Mouse (Mus musculus) neural tube, embryonic 13.5 days (tissue): ENCODE measurements at regions not wholly inside any gene's neighbourhood (a gene's known extent, or its start where the extent isn't known, plus 50 kb on each side); places are given as distances from the start of the nearest gene placed in this dataset.

Experiments
- ATAC-seq: fragments of 200-750 bp; cut with Nextera tagmentation; 2 replicates; pipeline ENCODE4 v1.8.0; 2017; ENCODE audit warnings: low read depth, mild to moderate bottlenecking, moderate TSS enrichment, moderate library complexity
- H3K27ac ChIP-seq: fragments of 300-500 bp; sonication (generic); replicated peaks from 2 replicates; pipeline ENCODE4 v1.5.1; 2015; ENCODE audit warnings: moderate library complexity, mild to moderate bottlenecking, inconsistent platforms
- H3K27me3 ChIP-seq: fragments of 300-500 bp; sonication (generic); 2 replicates; pipeline ENCODE4 v1.6.1; 2015; ENCODE audit warnings: mild to moderate bottlenecking, inconsistent platforms
- H3K36me3 ChIP-seq: fragments of 300-500 bp; sonication (generic); 2 replicates; pipeline ENCODE4 v1.6.1; 2015; ENCODE audit warnings: mild to moderate bottlenecking, inconsistent platforms
- H3K4me1 ChIP-seq: fragments of 300-500 bp; sonication (generic); replicated peaks from 2 replicates; pipeline ENCODE4 v1.6.1; 2015; ENCODE audit warnings: inconsistent platforms
- H3K4me2 ChIP-seq: fragments of 300-500 bp; sonication (generic); 2 replicates; pipeline ENCODE4 v1.6.1; 2015; ENCODE audit warnings: inconsistent platforms, mild to moderate bottlenecking, moderate library complexity
- H3K4me3 ChIP-seq: fragments of 300-500 bp; sonication (generic); 2 replicates; pipeline ENCODE4 v1.5.1; 2015; ENCODE audit warnings: mild to moderate bottlenecking, inconsistent platforms
- H3K9ac ChIP-seq: fragments of 300-500 bp; sonication (generic); 2 replicates; pipeline ENCODE4 v1.6.1; 2015; ENCODE audit warnings: moderate library complexity, mild to moderate bottlenecking, inconsistent platforms
- H3K9me3 ChIP-seq: fragments of 300-500 bp; sonication (generic); 2 replicates; pipeline ENCODE4 v1.6.1; 2016; ENCODE audit warnings: inconsistent platforms
- WGBS: fragments of 180-500 bp; shearing (Covaris S2); methylation state at CpG from one replicate; pipeline ENCODE4 v1.1.7; 2015; 5-methylcytosine and 5-hydroxymethylcytosine counted together

- Histone ChIP-seq H3K4me2 (no peak overlapping the region), H3K27me3 (no peaks in the 10 kb centered on the region), H3K27ac (no peak overlapping the region), H3K4me1 (no peaks in the 10 kb centered on the region), H3K9ac (no peak overlapping the region), H3K36me3 (no peaks in the 10 kb centered on the region), H3K4me3 (no peak overlapping the region), H3K9me3 (no peaks in the 10 kb centered on the region)
- ATAC-seq: no peak
- WGBS: 87% methylated on average over 5 of the region's 5 CpGs
These were observed 73.6 kb downstream of the Sdc1 start for GRCm38 (mm10) chr12:8844748-8845147.

- Histone ChIP-seq H3K4me2 (no peak overlapping the region), H3K9me3 (no peaks in the 10 kb centered on the region), H3K27me3 (no peaks in the 10 kb centered on the region), H3K27ac (no peak overlapping the region), H3K9ac (no peak overlapping the region), H3K36me3 (no peaks in the 10 kb centered on the region), H3K4me3 (no peak overlapping the region), H3K4me1 (no peaks in the 10 kb centered on the region)
- 90% methylated on average over 8 of the region's 8 CpGs for WGBS
- ATAC-seq: no peak
These were observed 74.3 kb downstream of the Sdc1 start for GRCm38 (mm10) chr12:8845443-8845842.

- 51% methylated on average over 16 of the region's 16 CpGs for WGBS
- no peaks in the 10 kb centered on the region for H3K9me3 ChIP-seq
These were observed 74.8 kb upstream of the Laptm4a start for GRCm38 (mm10) chr12:8846425-8847226.

GRCm38 (mm10) chr12:8847227-8847857 lies 74.1 kb upstream of the Laptm4a start:
- Histone ChIP-seq H3K36me3 (no peaks in the 10 kb centered on the region), H3K4me3 (no peak overlapping the region), H3K27me3 (no peaks in the 10 kb centered on the region), H3K4me1 (no peaks in the 10 kb centered on the region), H3K27ac (no peak overlapping the region), H3K9me3 (no peaks in the 10 kb centered on the region), H3K9ac (no peak overlapping the region), H3K4me2 (no peak overlapping the region)
- no peak for ATAC-seq
- 77% methylated on average over 10 of the region's 10 CpGs for WGBS

More at GRCm38 (mm10) chr12:8846425-8847226, 74.8 kb upstream of the Laptm4a start:
- no peak overlapping the region for H3K4me3 ChIP-seq
- ATAC-seq: no peak
- no peaks in the 10 kb centered on the region for H3K4me1 ChIP-seq
- no peaks in the 10 kb centered on the region for H3K27me3 ChIP-seq
- no peak overlapping the region for H3K9ac ChIP-seq
- no peak overlapping the region for H3K27ac ChIP-seq
- H3K4me2 ChIP-seq: no peak overlapping the region
- no peaks in the 10 kb centered on the region for H3K36me3 ChIP-seq

GRCm38 (mm10) chr12:8847858-8848383 lies 73.5 kb upstream of the Laptm4a start:
- H3K9ac ChIP-seq: no peak overlapping the region
- 91% methylated on average over 8 of the region's 8 CpGs for WGBS

GRCm38 (mm10) chr12:8853858-8854257 lies 67.6 kb upstream of the Laptm4a start:
- Histone ChIP-seq H3K9me3 (no peaks in the 10 kb centered on the region), H3K9ac (no peak overlapping the region), H3K27me3 (no peaks in the 10 kb centered on the region), H3K4me3 (no peak overlapping the region), H3K4me1 (peaks cover 8% of the 10 kb centered on the region), H3K27ac (no peak overlapping the region), H3K4me2 (no peak overlapping the region), H3K36me3 (no peaks in the 10 kb centered on the region)
- WGBS: 88% methylated on average over 4 of the region's 4 CpGs
- ATAC-seq: no peak

More at GRCm38 (mm10) chr12:8847858-8848383, 73.5 kb upstream of the Laptm4a start:
- Histone ChIP-seq H3K4me3 (no peak overlapping the region), H3K4me1 (no peaks in the 10 kb centered on the region), H3K4me2 (no peak overlapping the region), H3K9me3 (no peaks in the 10 kb centered on the region), H3K27me3 (no peaks in the 10 kb centered on the region), H3K36me3 (no peaks in the 10 kb centered on the region), H3K27ac (no peak overlapping the region)
- ATAC-seq: no peak

- no peak overlapping the region for H3K27ac ChIP-seq
- H3K4me2 ChIP-seq: no peak overlapping the region
- H3K36me3 ChIP-seq: no peaks in the 10 kb centered on the region
- H3K9me3 ChIP-seq: no peaks in the 10 kb centered on the region
- no peaks in the 10 kb centered on the region for H3K27me3 ChIP-seq
- H3K9ac ChIP-seq: no peak overlapping the region
- peaks cover 13% of the 10 kb centered on the region for H3K4me1 ChIP-seq
- no peak for ATAC-seq
- WGBS: 77% methylated on average over 4 of the region's 4 CpGs
- no peak overlapping the region for H3K4me3 ChIP-seq
These were observed 67.1 kb upstream of the Laptm4a start for GRCm38 (mm10) chr12:8854401-8854800.

- Histone ChIP-seq H3K4me1 (peaks cover 14% of the 10 kb centered on the region), H3K9me3 (no peaks in the 10 kb centered on the region), H3K27me3 (no peaks in the 10 kb centered on the region), H3K4me2 (no peak overlapping the region), H3K36me3 (no peaks in the 10 kb centered on the region), H3K27ac (no peak overlapping the region), H3K9ac (no peak overlapping the region), H3K4me3 (no peak overlapping the region)
- 67% methylated on average over 5 of the region's 5 CpGs for WGBS
- no peak for ATAC-seq
These were observed 66.3 kb upstream of the Laptm4a start for GRCm38 (mm10) chr12:8855119-8855518.

- H3K4me1 ChIP-seq: peaks cover 14% of the 10 kb centered on the region
- no peaks in the 10 kb centered on the region for H3K9me3 ChIP-seq
- no peaks in the 10 kb centered on the region for H3K27me3 ChIP-seq
- H3K27ac ChIP-seq: no peak overlapping the region
- no peak overlapping the region for H3K4me2 ChIP-seq
- no peaks in the 10 kb centered on the region for H3K36me3 ChIP-seq
- H3K4me3 ChIP-seq: no peak overlapping the region
- no peak for ATAC-seq
- WGBS: 43% methylated on average over 1 of the region's 1 CpGs
- no peak overlapping the region for H3K9ac ChIP-seq
These were observed 65.4 kb upstream of the Laptm4a start for GRCm38 (mm10) chr12:8856051-8856543.

GRCm38 (mm10) chr12:8857308-8857707 lies 64.2 kb upstream of the Laptm4a start:
- Histone ChIP-seq H3K4me1 (peaks cover 14% of the 10 kb centered on the region), H3K27ac (no peak overlapping the region), H3K36me3 (no peaks in the 10 kb centered on the region), H3K9ac (no peak overlapping the region), H3K4me3 (no peak overlapping the region), H3K9me3 (no peaks in the 10 kb centered on the region), H3K27me3 (no peaks in the 10 kb centered on the region), H3K4me2 (no peak overlapping the region)
- 51% methylated on average over 8 of the region's 8 CpGs for WGBS
- ATAC-seq: no peak

- Histone ChIP-seq H3K4me3 (no peak overlapping the region), H3K9me3 (no peaks in the 10 kb centered on the region), H3K4me2 (no peak overlapping the region), H3K27me3 (no peaks in the 10 kb centered on the region), H3K27ac (no peak overlapping the region), H3K9ac (no peak overlapping the region), H3K4me1 (peaks cover 14% of the 10 kb centered on the region), H3K36me3 (no peaks in the 10 kb centered on the region)
- ATAC-seq: peak; percentile 6; the same call in 1 of the 2 replicates
- WGBS: 83% methylated on average over 7 of the region's 7 CpGs
These were observed 62.7 kb upstream of the Laptm4a start for GRCm38 (mm10) chr12:8858748-8859147.

GRCm38 (mm10) chr12:8859588-8859987 lies 61.9 kb upstream of the Laptm4a start:
- Histone ChIP-seq H3K4me2 (no peak overlapping the region), H3K36me3 (no peaks in the 10 kb centered on the region), H3K9ac (no peak overlapping the region), H3K9me3 (no peaks in the 10 kb centered on the region), H3K4me1 (peaks cover 14% of the 10 kb centered on the region), H3K27me3 (no peaks in the 10 kb centered on the region), H3K27ac (no peak overlapping the region), H3K4me3 (no peak overlapping the region)
- WGBS: 66% methylated on average over 4 of the region's 4 CpGs
- no peak for ATAC-seq
